ENCODE assay signal across 8 mouse cellular contexts in the genomic region with DNA sequence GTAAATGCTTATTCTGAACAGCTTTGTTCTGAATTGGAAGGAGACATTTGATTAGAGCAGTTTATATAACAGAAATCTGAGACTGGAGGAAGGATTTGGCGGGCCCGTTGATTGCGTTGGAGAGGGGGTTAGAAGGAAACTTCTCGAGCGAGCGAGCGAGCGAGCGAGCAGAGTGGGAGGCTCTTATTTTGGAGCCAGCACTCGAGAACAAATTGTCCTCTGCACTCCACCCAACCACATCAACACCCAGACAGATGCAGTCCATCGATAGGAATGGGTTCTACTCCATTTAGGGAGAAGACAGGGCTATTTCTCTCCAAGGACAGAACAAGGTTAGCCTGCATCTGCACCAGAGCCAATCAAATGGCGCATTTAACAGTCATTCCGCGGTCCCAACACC. TPM values are rescaled to one million over a fixed set of nuclear protein-coding genes. Genes with fewer than 3 reads are reported as not detected.
DNase-seq lines count a peak whose midpoint lies in the region; ATAC-seq and TF ChIP-seq lines count a peak whose summit lies in the region.
"Had no signal": no experiment of that assay in that cellular context is flagged by ENCODE, and none has a peak within 500 bp of the region (broad histone marks: within the 10 kb centered on the region; RNA-seq: fewer than 3 reads in every experiment).

No protein-coding gene starts in this region.

- H3K36me3 ChIP-seq in midbrain, embryonic 14.5 days (ENCODE audit: control insufficient read depth, insufficient read depth, low read length), result no peaks in the 10 kb centered on the region
- H3K36me3 ChIP-seq in midbrain, postnatal 0 days (ENCODE audit: insufficient read depth, low read length), result no peaks in the 10 kb centered on the region
- no peaks in the 10 kb centered on the region for H3K36me3 ChIP-seq in limb, embryonic 15.5 days
- no peaks in the 10 kb centered on the region for H3K36me3 ChIP-seq in midbrain, embryonic 16.5 days (ENCODE audit: control insufficient read depth, insufficient read depth, low read length)
- H3K36me3 ChIP-seq: forebrain, embryonic 12.5 days had no signal

- intact Hi-C loops in gastrocnemius, postnatal 36 days (cut with DNase I), result no loop called here

- no peak overlapping the region for H3K4me3 ChIP-seq in midbrain, embryonic 14.5 days (replicated peaks; ENCODE audit: low read depth, low read length)
- no peak overlapping the region for H3K4me3 ChIP-seq in midbrain, postnatal 0 days (ENCODE audit: low read depth, low read length)
- H3K4me3 ChIP-seq in limb, embryonic 15.5 days, result no peak overlapping the region
- no peak overlapping the region for H3K4me3 ChIP-seq in midbrain, embryonic 16.5 days (ENCODE audit: low read depth, low read length)
- H3K4me3 ChIP-seq: forebrain, embryonic 12.5 days had no signal

- no peak overlapping the region for H3K9ac ChIP-seq in midbrain, embryonic 14.5 days (replicated peaks; ENCODE audit: low read length)
- no peak overlapping the region for H3K9ac ChIP-seq in midbrain, postnatal 0 days (replicated peaks; ENCODE audit: low read length, poor library complexity, severe bottlenecking)
- H3K9ac ChIP-seq in limb, embryonic 15.5 days, result no peak overlapping the region
- no peak overlapping the region for H3K9ac ChIP-seq in midbrain, embryonic 16.5 days (ENCODE audit: low read depth, low read length)
- H3K9ac ChIP-seq: forebrain, embryonic 12.5 days had no signal

- DNase-seq in midbrain, embryonic 14.5 days, result no peak
- no peak for DNase-seq in midbrain, postnatal 0 days (ENCODE audit: low spot score)
- peak; percentile 44 to 72 for DNase-seq in gastrocnemius, postnatal 36 days
- peak; percentile 37 for DNase-seq in testis, postnatal 14 days (ENCODE audit: low spot score)

- no peak overlapping the region for H3K4me2 ChIP-seq in midbrain, embryonic 14.5 days (ENCODE audit: low read length)
- H3K4me2 ChIP-seq in midbrain, postnatal 0 days (ENCODE audit: low read depth, low read length, poor library complexity, severe bottlenecking), result no peak overlapping the region
- H3K4me2 ChIP-seq in limb, embryonic 15.5 days, result peak overlapping the region; percentile 14; the same call in 1 of the 2 replicates
- no peak overlapping the region for H3K4me2 ChIP-seq in midbrain, embryonic 16.5 days (ENCODE audit: low read length)
- H3K4me2 ChIP-seq: forebrain, embryonic 12.5 days had no signal

- no peak for ATAC-seq in midbrain, embryonic 14.5 days (ENCODE audit: low FRiP score, low TSS enrichment)
- ATAC-seq in midbrain, postnatal 0 days (ENCODE audit: low FRiP score), result no peak
- 0 out of 2 replicates have a peak, but pooled peaks have one; percentile 8 for ATAC-seq in limb, embryonic 15.5 days (ENCODE audit: insufficient number of reproducible peaks, low FRiP score, low TSS enrichment, low read depth)
- no peak for ATAC-seq in inflammation-experienced regulatory T-cells, adult 6 months
- ATAC-seq in midbrain, embryonic 16.5 days, result no peak

- H3K4me1 ChIP-seq in midbrain, embryonic 14.5 days (ENCODE audit: control insufficient read depth, insufficient read depth, low read length), result no peaks in the 10 kb centered on the region
- H3K4me1 ChIP-seq in midbrain, postnatal 0 days (ENCODE audit: insufficient read depth, low read length), result no peaks in the 10 kb centered on the region
- peaks cover 35% of the 10 kb centered on the region for H3K4me1 ChIP-seq in limb, embryonic 15.5 days
- H3K4me1 ChIP-seq in midbrain, embryonic 16.5 days (ENCODE audit: control insufficient read depth, insufficient read depth, low read length), result 0 out of 2 replicates have a peak, but pooled peaks cover 3% of the 10 kb centered on the region
- H3K4me1 ChIP-seq: forebrain, embryonic 12.5 days had no signal

- H3K9me3 ChIP-seq in midbrain, embryonic 14.5 days (ENCODE audit: control insufficient read depth, low read length), result no peaks in the 10 kb centered on the region
- H3K9me3 ChIP-seq in midbrain, postnatal 0 days (ENCODE audit: low read length), result no peaks in the 10 kb centered on the region
- H3K9me3 ChIP-seq in limb, embryonic 15.5 days, result no peaks in the 10 kb centered on the region
- no peaks in the 10 kb centered on the region for H3K9me3 ChIP-seq in midbrain, embryonic 16.5 days (replicated peaks; ENCODE audit: control insufficient read depth, low read length, poor library complexity, severe bottlenecking)
- H3K9me3 ChIP-seq: forebrain, embryonic 12.5 days had no signal

- H3K27me3 ChIP-seq in midbrain, embryonic 14.5 days (ENCODE audit: control insufficient read depth, insufficient read depth, low read length), result no peaks in the 10 kb centered on the region
- H3K27me3 ChIP-seq in midbrain, postnatal 0 days (ENCODE audit: insufficient read depth, low read length), result no peaks in the 10 kb centered on the region
- H3K27me3 ChIP-seq in limb, embryonic 15.5 days, result 0 out of 2 replicates have a peak, but pooled peaks cover 9% of the 10 kb centered on the region
- no peaks in the 10 kb centered on the region for H3K27me3 ChIP-seq in midbrain, embryonic 16.5 days (ENCODE audit: control insufficient read depth, insufficient read depth, low read depth, low read length)

- WGBS in midbrain, embryonic 14.5 days, result 85% methylated on average over 14 of the region's 14 CpGs
- WGBS in midbrain, postnatal 0 days, result 77% methylated on average over 14 of the region's 14 CpGs
- 55% methylated on average over 14 of the region's 14 CpGs for WGBS in limb, embryonic 15.5 days
- 85% methylated on average over 14 of the region's 14 CpGs for WGBS in midbrain, embryonic 16.5 days

- H3K27ac ChIP-seq in midbrain, embryonic 14.5 days (replicated peaks; ENCODE audit: low read depth, low read length), result 0 out of 2 replicates have a peak overlapping the region, but pooled peaks have one; percentile 45
- H3K27ac ChIP-seq in midbrain, postnatal 0 days (ENCODE audit: low read depth, low read length), result no peak overlapping the region
- peak overlapping the region; percentile 82 for H3K27ac ChIP-seq in limb, embryonic 15.5 days
- no peak overlapping the region; the same call in 1 of the 2 replicates for H3K27ac ChIP-seq in midbrain, embryonic 16.5 days (ENCODE audit: low read length)
- H3K27ac ChIP-seq: forebrain, embryonic 12.5 days had no signal

- TF ChIP-seq CTCF in midbrain, postnatal 0 days (IDR thresholded peaks at IDR 0.05), result no peak

RNA-seq across cellular contexts. Expression of a gene that starts 39.1 kb away (rescaled TPM):
- 0.16 TPM in 1 of 2 replicates, not detected in the other for polyA plus RNA-seq in midbrain, embryonic 14.5 days (2014; fragmentation: Nextera tagmentation; extraction: Ambion mirVana)
- 0.38 and 1.2 TPM in 2 replicates for total RNA-seq in midbrain, postnatal 0 days (2014; rRNA removed)
- 0.36 and 0.53 TPM in 2 replicates for polyA plus RNA-seq in midbrain, postnatal 0 days (2015; fragmentation: Nextera tagmentation; extraction: Ambion mirVana)
- under 1 TPM; 0.26 to 0.35 TPM for total RNA-seq in gastrocnemius, postnatal 36 days (2021)
- 16.8 and 19.1 TPM in 2 replicates for polyA plus RNA-seq in limb, embryonic 15.5 days (2015; fragmentation: Nextera tagmentation; extraction: Ambion mirVana)
- under 1 TPM in 2 of 3 experiments, not detected in 1; 0.15 to 0.18 TPM for polyA plus RNA-seq in inflammation-experienced regulatory T-cells, adult 6 months (2017; shearing (Covaris generic))
- 0.18 and 0.37 TPM in 2 replicates for polyA plus RNA-seq in midbrain, embryonic 16.5 days (2015; fragmentation: Nextera tagmentation; extraction: Ambion mirVana)

Comparison
In these comparisons a context has a peak if more than half of its experiments do, and no peak if none do; other contexts are left out.
1. H3K27ac ChIP-seq: peak in midbrain, embryonic 14.5 days (single experiment) and limb, embryonic 15.5 days (single experiment); none in midbrain, postnatal 0 days (single experiment) and midbrain, embryonic 16.5 days (single experiment).
2. DNase-seq: peak in gastrocnemius, postnatal 36 days (2 of 2) and testis, postnatal 14 days (single experiment); none in midbrain, embryonic 14.5 days (single experiment) and midbrain, postnatal 0 days (single experiment).
3. RNA of a gene that starts 39.1 kb away (polyA plus RNA-seq): 16.8 to 19.1 TPM in limb, embryonic 15.5 days; 0.36 to 0.53 TPM in midbrain, postnatal 0 days, 0.18 to 0.37 TPM in midbrain, embryonic 16.5 days, 0.16 TPM in midbrain, embryonic 14.5 days and 0.15 to 0.18 TPM in inflammation-experienced regulatory T-cells, adult 6 months; every median in the first group is over 10 times any median in the second.